Mouse (Mus musculus) mouse trophoblast stem cell (cell line): ENCODE measurements around the gene Polr1c.

Experiments used
- in situ Hi-C, 2 experiments: fragments of 300-500 bp; cut with MseI, MboI; formaldehyde crosslinking; loops; 2 replicates in 1 of 2; 3 replicates in 1 of 2; pipeline ENCODE4 v1.15.1; 2025

The Polr1c gene

GRCm38 (mm10) chr17:46265918-46266618, 18.2 kb upstream of the Polr1c start:
- in situ Hi-C loops, result no loop called here

DNA sequence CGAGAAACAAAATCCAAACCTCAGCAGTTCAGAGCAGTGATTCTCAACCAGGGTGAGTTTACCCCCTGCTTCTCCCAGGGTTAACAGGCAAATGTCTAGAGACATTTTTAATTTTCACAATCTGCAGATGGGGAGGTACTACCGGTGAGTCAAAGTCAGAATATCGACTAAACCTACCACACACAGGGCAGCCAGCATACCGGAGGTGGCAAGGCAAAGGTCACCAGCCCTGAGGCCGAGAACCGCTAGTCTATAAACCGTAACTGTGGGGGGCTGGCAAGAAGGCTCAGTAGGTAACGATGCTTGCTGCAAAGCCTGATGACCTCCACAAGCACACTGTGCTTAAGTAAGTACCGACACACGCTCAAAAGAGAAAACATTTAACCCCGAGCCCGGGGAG, 17.6 kb upstream of the Polr1c start:
- in situ Hi-C loops, result no loop called here

GRCm38 (mm10) chr17:46262201-46262694, 14.4 kb upstream of the Polr1c start:
- in situ Hi-C loops, result loop anchor here in 1 of 2 experiments (5.0 kb wide), 1 partner anchor 35 kb away; the partner anchor contains the start of gene Dlk2

DNA sequence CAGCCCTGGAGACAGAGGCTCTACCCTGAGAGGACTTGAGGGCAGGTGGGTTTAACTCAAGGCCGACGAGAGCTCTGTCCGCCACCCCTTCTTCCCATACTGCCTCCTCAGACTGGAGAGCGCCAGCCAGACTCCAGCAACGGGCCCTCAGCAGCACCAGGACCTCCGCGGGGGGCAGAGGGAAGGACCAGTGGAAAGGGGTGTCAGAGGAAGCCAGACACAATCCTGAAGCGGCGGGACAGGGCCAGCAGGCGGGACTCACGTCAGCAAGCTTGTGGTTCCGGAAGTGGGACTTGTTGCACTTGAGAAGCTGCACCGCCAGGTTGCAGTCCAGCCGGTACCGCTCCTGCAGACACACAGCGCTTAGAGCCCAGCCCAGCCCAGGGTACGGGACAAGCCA, 11.8 kb upstream of the Polr1c start:
- in situ Hi-C loops, result loop anchor here in 1 of 2 experiments (5.0 kb wide), 1 partner anchor 38 kb away; the partner anchor contains the start of gene Dlk2

- in situ Hi-C loops, result no loop called here
Observed at GRCm38 (mm10) chr17:46258279-46259053, 10.6 kb upstream of the Polr1c start.

DNA sequence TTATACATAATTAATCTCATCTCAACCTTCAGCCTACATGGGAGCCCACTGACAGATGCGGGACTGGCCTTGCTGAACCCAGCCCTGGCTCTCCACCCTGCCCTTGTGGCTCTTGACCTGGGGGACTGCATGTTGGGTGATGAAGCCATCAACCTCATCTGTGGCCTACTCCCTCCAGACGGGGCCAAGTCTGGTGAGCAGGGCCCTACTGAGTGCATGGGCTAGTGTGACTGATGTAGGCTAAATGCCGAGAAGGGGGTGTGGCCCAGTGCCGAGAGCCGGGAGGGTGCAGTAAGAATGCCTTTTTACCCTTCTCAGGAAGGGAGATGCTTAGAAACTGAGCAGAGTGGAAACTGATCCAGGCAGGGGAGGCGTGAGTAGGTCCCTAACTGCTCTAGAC, 7.3 kb upstream of the Polr1c start:
- in situ Hi-C loops, result no loop called here

GRCm38 (mm10) chr17:46254106-46254505, 6.3 kb upstream of the Polr1c start:
- in situ Hi-C loops, result no loop called here

GRCm38 (mm10) chr17:46253452-46254084, 5.7 kb upstream of the Polr1c start, which contains the start of gene Lrrc73:
TSS of gene Lrrc73 (plus strand) at chr17:46253531.
- in situ Hi-C loops, result no loop called here

DNA sequence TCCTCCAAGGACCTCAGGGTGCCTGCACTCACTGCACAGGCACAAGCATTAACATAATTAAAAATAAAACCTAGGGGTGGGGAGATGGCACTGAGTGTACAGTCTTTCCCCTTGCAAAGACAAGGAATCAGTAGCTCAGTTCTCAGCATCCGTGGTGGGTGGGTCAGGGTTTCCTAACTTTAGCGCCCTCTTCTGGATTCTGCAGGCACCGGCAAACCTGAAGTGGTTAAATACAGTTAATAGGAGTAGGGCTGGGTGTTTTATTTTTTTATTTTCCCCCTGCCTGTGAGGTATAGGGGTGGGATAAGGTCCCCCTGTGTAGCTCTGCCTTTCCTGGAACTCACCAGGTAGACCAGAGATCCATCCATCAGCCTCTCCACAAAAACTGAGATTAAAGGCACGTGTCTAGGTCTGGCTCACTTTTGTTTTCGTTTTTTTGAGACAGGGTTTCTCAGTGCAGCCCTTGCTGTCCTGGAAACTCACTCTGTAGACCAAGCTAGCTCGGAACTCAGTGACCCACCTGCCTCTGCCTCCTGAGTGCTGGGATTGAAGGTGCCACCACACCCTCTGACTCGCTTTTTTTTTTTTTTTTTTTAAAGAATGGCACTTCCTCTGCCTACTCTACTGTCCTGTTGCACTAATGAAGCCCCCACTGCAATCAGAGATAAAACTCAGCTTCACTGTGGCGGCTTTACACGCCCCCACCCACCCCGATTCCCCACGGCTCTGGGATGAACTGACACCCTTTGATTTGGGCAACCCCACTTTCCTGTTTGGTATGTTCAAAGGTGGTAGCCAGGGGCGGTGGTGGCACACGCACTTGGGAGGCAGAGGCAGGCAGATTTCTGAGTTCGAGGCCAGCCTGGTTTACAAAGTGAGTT, 5.0 kb upstream of the Polr1c start:
- in situ Hi-C loops, result no loop called here

DNA sequence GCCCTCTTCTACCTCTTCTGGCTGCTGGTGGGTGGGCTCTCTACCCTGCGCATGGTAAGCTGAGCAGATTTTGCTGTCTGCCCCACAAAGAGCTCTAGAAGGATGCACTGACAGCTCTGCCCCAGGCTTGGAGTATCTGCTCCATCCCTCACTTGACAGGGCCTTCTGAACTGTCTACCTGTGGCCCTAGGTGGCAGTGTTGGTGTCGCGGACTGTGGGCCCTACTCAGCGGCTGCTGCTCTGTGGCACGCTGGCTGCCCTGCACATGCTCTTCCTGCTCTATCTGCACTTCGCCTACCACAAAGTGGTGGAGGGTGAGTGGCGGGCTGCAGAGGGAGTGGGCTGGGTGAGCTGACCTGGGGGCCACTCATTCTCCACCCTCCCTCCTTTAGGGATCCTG, 3.3 kb upstream of the Polr1c start:
- in situ Hi-C loops, result no loop called here

DNA sequence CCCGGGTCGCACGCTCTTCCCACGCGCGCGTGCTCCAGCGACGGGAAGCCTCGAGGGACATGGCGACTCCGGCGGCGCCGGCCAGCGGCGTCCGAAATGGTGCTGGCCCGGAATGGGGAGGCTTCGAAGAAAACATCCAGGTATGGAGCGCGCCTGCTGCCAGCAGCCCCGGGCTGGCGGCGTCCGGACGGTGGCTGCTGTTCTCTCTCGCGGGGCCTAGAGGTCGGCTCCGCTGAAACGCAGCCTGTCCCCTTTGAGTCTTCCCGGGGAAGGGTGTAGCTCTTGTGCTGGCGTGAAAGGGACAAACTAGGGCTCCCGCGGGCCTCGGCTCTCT, 302 bp upstream of the Polr1c start:
- in situ Hi-C loops, result no loop called here

DNA sequence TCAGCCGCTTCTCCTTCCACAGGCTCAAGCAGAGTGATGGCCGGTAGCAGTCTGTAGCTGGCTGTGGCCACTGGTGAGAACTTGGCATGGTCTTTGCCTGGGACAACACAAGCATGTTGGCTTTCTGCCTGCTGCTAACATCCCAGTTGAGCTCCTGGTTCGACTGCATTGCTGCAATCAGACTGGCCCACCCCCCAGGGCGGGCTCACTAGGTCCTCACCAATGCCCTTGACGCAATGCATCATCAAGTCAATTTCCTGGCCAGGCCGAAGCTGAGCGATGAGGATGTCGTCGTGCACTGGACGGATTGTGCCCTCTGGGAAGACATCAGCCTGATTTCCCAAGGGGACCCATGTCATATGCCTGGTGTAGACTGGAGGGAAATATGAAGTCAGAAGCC, 3.3 kb downstream of the Polr1c start:
- in situ Hi-C loops, result no loop called here

- in situ Hi-C loops, result no loop called here
Observed at GRCm38 (mm10) chr17:46243624-46244023, 4.2 kb downstream of the Polr1c start.

DNA sequence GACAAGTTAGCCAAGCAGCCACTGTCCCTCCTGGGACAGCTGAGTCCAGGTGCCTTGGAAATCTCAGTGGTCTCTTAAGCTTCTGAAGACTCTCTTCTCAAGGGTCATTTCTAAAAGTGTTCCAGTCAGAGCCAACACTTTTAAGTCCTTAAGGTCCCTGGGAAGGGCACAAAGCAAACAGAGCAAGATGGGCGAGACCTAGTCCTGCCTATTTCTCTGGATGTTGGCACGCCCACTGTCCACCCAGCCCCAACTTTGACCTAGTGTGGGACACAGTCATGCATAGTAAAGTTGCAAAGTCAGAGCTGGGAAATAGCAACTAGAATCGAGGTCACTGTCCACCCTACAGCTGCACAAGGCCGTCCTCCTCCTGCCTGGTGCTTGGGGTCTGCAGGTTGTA, 4.9 kb downstream of the Polr1c start:
- in situ Hi-C loops, result no loop called here

DNA sequence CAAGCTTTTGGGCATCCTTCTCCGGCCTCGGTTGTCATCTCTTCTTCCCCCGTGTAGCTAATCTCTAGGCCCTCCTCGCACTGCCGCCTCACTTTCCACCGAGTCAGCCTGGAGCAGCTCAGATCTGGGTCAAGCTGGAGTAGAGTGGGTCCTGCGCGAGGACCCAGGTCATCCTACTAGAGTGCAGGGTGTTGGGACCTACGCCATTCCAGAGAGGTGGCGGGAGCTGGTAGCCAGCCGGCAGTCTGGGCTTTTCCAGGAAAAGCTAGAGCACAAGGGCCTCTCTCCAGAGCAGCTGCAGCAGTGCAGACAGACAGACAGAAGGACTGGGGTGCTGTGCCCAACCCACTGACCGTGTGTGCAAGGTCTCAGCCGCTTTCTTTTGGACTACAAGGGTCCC, 5.6 kb downstream of the Polr1c start:
- in situ Hi-C loops, result no loop called here

DNA sequence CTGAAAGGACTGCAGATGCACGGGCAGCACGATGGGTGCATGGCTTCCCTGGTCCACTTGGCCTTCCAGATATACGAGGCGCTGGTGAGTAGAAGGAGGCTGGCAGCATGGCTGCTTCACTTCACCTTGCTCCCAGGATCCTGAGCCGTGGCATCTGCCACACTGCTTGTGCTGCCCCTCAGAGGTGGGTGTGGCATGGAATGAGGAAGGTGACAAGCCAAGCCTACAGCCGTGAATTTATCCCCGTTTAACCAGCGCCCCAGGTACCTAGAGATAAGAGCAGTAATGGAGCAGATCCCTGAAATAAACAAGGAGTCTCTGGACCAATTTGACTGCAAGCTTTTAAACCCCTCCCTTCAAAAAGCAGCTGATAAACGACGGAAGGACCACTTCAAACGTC, 6.4 kb downstream of the Polr1c start:
- in situ Hi-C loops, result no loop called here

DNA sequence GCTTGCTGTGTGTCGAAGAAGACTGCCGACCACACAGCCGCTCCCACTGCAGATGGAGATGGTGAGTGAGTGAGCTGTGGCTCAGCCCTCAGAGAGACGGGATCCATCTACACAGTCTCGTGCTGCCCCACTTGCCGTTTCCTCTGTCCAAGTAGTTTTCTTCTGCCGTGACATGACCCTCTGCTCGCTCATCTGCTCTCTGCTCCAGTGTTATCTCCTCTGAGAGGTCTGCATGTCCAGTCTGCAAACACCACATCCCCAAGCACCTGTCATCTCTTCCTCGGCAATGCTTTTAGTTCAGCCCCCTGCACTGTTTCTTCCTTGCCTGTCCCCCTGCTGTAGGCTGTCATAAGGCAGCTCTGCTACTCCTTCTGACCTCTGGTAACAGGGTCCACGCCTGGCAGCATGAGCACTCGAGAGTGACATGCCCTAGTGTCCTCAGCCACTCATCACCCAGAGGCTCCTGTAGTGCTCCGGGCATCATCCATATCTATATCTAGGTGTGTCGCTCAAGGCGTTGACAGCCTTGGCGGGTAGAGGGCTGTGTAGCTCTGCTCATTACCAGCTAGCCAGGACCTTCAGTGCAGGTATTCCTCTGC, 8.2 kb downstream of the Polr1c start:
- in situ Hi-C loops, result no loop called here

DNA sequence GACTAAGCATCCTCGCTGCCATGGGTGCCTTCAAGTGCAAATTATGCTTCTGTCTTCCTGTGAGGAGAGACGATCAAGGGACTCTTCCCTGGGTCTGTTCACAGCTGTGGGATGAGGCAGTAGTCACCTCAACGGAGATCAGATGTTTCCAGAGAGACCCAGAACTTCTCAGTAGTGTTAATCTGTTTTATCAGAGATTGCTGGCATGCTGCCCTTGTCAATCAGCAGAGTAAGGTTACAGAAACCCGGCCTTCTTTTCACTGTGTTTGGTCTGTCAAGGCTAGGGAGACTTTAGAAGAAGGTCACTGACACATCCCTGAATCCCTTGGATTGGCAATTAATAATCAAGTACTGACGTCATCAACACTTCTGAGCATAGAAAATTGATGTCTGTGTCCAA, 10.4 kb downstream of the Polr1c start:
- in situ Hi-C loops, result no loop called here

- in situ Hi-C loops, result no loop called here
Observed at GRCm38 (mm10) chr17:46237079-46237478, 10.8 kb downstream of the Polr1c start.

DNA sequence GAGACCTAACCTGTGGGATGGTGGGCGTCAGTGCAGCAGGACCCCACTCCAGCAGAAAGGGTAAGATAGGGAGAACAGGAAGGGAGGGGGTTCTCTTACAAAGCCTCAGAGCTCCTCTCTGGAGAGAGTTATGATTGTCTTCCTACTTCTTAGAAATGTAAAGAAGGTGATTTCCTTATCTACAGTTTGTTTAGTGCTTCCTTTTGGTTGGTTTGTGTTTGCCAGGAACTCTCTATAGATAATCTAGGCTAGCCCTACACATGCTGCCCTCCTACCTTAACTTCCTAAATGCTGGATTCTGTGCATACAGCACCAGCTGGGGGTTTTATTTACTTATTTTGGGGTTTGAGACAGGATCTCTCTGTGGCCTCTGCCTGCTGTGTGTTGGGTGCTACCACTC, 11.8 kb downstream of the Polr1c start:
- in situ Hi-C loops, result no loop called here

DNA sequence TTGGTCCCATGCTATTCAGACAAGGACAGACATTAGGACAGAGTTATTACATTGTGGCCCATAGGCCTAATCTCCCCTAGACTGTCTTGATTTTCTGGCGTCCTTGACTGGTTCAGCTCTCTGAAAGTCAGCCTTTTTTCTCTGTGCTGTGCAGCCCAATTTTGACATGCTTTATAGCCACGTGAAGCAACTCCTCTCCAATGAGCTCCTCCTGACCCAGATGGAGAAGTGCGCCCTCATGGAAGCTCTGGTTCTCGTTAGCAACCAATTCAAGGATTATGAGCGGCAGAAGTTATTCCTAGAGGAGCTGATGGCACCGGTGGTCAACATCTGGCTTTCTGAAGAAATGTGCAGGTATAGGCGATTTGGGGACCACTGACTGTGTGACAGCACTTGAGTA, 20.3 kb downstream of the Polr1c start:
- in situ Hi-C loops, result no loop called here
